In the genomic region with DNA sequence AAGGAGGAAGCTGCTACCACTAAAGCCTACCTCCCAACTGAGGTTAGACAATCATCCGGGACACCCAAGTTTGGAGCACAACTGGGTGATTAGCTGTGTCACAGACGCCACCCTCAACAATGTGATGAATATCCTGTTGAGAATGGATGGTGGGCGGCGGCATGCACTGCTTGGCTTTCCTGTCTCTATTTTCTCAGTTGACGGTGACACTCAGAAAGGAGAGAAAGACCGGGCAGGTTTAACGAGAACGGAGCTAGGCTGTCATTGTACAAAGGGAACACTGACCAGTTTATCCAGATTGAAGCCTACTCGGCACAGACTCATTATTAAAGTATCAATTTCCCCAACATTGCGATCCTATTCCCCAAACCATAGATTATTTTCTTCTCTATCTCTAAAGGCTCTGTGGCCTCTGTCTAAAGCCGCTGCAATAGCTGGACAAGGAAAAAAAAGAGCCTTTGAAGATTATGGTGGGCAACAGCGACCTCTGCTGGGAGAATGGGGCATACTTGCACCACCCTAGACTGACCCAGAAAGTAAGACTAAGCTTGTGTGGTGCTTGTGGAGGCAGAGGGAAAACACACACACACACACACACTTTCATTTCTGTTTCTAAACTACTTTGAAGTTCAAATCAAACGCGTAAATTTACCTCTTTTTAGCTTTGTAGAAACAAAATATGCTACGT, we compare ENCODE assay signal across 8 mouse cellular contexts. TPM values are rescaled to one million over a fixed set of nuclear protein-coding genes. Genes with fewer than 3 reads are reported as not detected.
A peak's percentile ranks its signal among the peaks of the same experiment; 100 is the strongest.
DNase-seq lines count a peak whose midpoint lies in the region; ATAC-seq and TF ChIP-seq lines count a peak whose summit lies in the region.

No protein-coding gene starts in this region.

- peak; percentile 36 for DNase-seq in MEL-GATA-1-ER (ENCODE audit: extremely low read depth, low read depth)
- peak; percentile 45 to 68 for DNase-seq in cerebellum, adult 18-20 months
- DNase-seq in forebrain, postnatal 0 days: peak; percentile 81
- DNase-seq in heart, postnatal 36 days: peak; percentile 84 to 87
- DNase-seq in layer of hippocampus, adult 2 months (ENCODE audit: low spot score in 2 of 2): peak; percentile 51 to 75
- DNase-seq in lung, adult 2 months: peak; percentile 79
- DNase-seq in thymus, postnatal 36 days: peak; percentile 47 to 66

- H3K4me1 ChIP-seq in forebrain, postnatal 0 days (ENCODE audit: insufficient read depth): no peaks in the 10 kb centered on the region
- no peaks in the 10 kb centered on the region for H3K4me1 ChIP-seq in lung, adult 2 months (ENCODE audit: control insufficient read depth, insufficient read depth, low read length)
- peaks cover 8% of the 10 kb centered on the region; the same call in 1 of the 2 replicates for H3K4me1 ChIP-seq in neural tube, embryonic 15.5 days

- WGBS in forebrain, postnatal 0 days: 36% methylated on average over 15 of the region's 15 CpGs
- WGBS in lung, adult 2 months: 31% methylated on average over 15 of the region's 15 CpGs
- 38% methylated on average over 15 of the region's 15 CpGs for WGBS in neural tube, embryonic 15.5 days

- no peak for TF ChIP-seq POLR2A in lung, adult 2 months (IDR thresholded peaks at IDR 0.05; ENCODE audit: borderline replicate concordance, extremely low read depth, low read depth, low read length)

- H3K27me3 ChIP-seq in forebrain, postnatal 0 days (ENCODE audit: insufficient read depth, low read length): no peaks in the 10 kb centered on the region
- H3K27me3 ChIP-seq in neural tube, embryonic 15.5 days (replicated peaks): no peaks in the 10 kb centered on the region

- intact Hi-C loops in heart, postnatal 36 days (cut with DNase I): loop anchor here (1.0 to 5.0 kb wide), 5 partner anchors 66 to 668 kb away; partner anchors contain the start of genes Mnat1, Slc38a6 and Trmt5

- H3K4me2 ChIP-seq in forebrain, postnatal 0 days (ENCODE audit: low read depth): no peak overlapping the region
- peak overlapping the region; percentile 38 for H3K4me2 ChIP-seq in neural tube, embryonic 15.5 days

- peak; percentile 76 for ATAC-seq in forebrain, postnatal 0 days
- ATAC-seq in neural tube, embryonic 15.5 days (ENCODE audit: low FRiP score): peak; percentile 76; the same call in 1 of the 2 replicates

- H3K4me3 ChIP-seq in forebrain, postnatal 0 days (ENCODE audit: low read depth, low read length): peak overlapping the region; percentile 2; the same call in 1 of the 2 replicates
- peak overlapping the region; percentile 38; the same call in 1 of the 2 replicates for H3K4me3 ChIP-seq in layer of hippocampus, adult 2 months
- no peak overlapping the region for H3K4me3 ChIP-seq in lung, adult 2 months (replicated peaks; ENCODE audit: extremely low read depth, low read depth, low read length)
- H3K4me3 ChIP-seq in neural tube, embryonic 15.5 days (replicated peaks): no peak overlapping the region

- 0 out of 2 replicates have a peak overlapping the region, but pooled peaks have one; percentile 1 for H3K9ac ChIP-seq in forebrain, postnatal 0 days
- H3K9ac ChIP-seq in neural tube, embryonic 15.5 days (replicated peaks): no peak overlapping the region

- H3K36me3 ChIP-seq in forebrain, postnatal 0 days (ENCODE audit: insufficient read depth): no peaks in the 10 kb centered on the region
- H3K36me3 ChIP-seq in neural tube, embryonic 15.5 days: no peaks in the 10 kb centered on the region

- peak; percentile 87 for TF ChIP-seq CTCF in forebrain, postnatal 0 days (IDR thresholded peaks at IDR 0.05; ENCODE audit: low read depth)
- TF ChIP-seq CTCF in layer of hippocampus, adult 2 months (conservative IDR thresholded peaks at IDR 0.05): peak; percentile 95
- TF ChIP-seq CTCF in lung, adult 2 months (IDR thresholded peaks at IDR 0.05; ENCODE audit: insufficient read depth, low read length): peak; percentile 86

- H3K27ac ChIP-seq in forebrain, postnatal 0 days (ENCODE audit: low read depth, low read length): no peak overlapping the region
- H3K27ac ChIP-seq in layer of hippocampus, adult 2 months: no peak overlapping the region
- H3K27ac ChIP-seq in neural tube, embryonic 15.5 days (replicated peaks): no peak overlapping the region

- no peaks in the 10 kb centered on the region for H3K9me3 ChIP-seq in forebrain, postnatal 0 days (ENCODE audit: low read length)
- no peaks in the 10 kb centered on the region for H3K9me3 ChIP-seq in neural tube, embryonic 15.5 days (replicated peaks)

RNA-seq across cellular contexts. Expression of gene Tmem30b, which starts 29.0 kb away (rescaled TPM):
- total RNA-seq in forebrain, postnatal 0 days (2014; rRNA removed): 0.23 and 0.43 TPM in 2 replicates
- 0.23 and 0.34 TPM in 2 replicates for polyA plus RNA-seq in forebrain, postnatal 0 days (2015; fragmentation: Nextera tagmentation; extraction: Ambion mirVana)
- total RNA-seq in heart, postnatal 36 days (2021): under 1 TPM; 0.08 to 0.14 TPM
- total RNA-seq in layer of hippocampus, adult 2 months (2021): not detected
- polyA plus RNA-seq in lung, adult 2 months (2012; rRNA removed): 15.5 and 18.4 TPM in 2 replicates
- polyA plus RNA-seq in neural tube, embryonic 15.5 days (2015; fragmentation: Nextera tagmentation; extraction: Ambion mirVana): 0.52 and 5.4 TPM in 2 replicates

Comparison
In these comparisons a context has a peak if more than half of its experiments do, and no peak if none do; other contexts are left out.
1. H3K4me3 ChIP-seq: peak in forebrain, postnatal 0 days (single experiment) and layer of hippocampus, adult 2 months (single experiment); none in lung, adult 2 months (single experiment) and neural tube, embryonic 15.5 days (single experiment).
2. Peak in every context shown above with its lines, with median percentiles within 50 percentile points of each other: DNase-seq and CTCF ChIP-seq.